Mouse (Mus musculus) liver, embryonic 15.5 days (tissue): ENCODE results near the gene Hs3st3b1. TPM values are rescaled to one million over a fixed set of nuclear protein-coding genes. Genes with fewer than 3 reads are reported as not detected.

ENCODE experiments used
- ATAC-seq: fragments of 200-750 bp; cut with Nextera tagmentation; 2 replicates; pipeline ENCODE4 v1.8.0; 2017; ENCODE audit warnings: moderate number of reproducible peaks, mild to moderate bottlenecking, moderate library complexity; ENCODE audit not compliant: insufficient read depth
- H3K27ac ChIP-seq: fragments of 300-500 bp; sonication (generic); replicated peaks from 2 replicates; pipeline ENCODE4 v1.5.1; 2015; ENCODE audit warnings: mild to moderate bottlenecking, inconsistent platforms
- H3K27me3 ChIP-seq: fragments of 300-500 bp; sonication (generic); 2 replicates; pipeline ENCODE4 v1.6.1; 2015; ENCODE audit warnings: mild to moderate bottlenecking, inconsistent platforms
- H3K36me3 ChIP-seq: fragments of 300-500 bp; sonication (generic); replicated peaks from 2 replicates; pipeline ENCODE4 v1.6.1; 2015; ENCODE audit warnings: moderate library complexity, mild to moderate bottlenecking, inconsistent platforms
- H3K4me1 ChIP-seq: fragments of 300-500 bp; sonication (generic); replicated peaks from 2 replicates; pipeline ENCODE4 v1.6.1; 2015; ENCODE audit warnings: inconsistent platforms
- H3K4me2 ChIP-seq: fragments of 300-500 bp; sonication (generic); 2 replicates; pipeline ENCODE4 v1.6.1; 2015; ENCODE audit warnings: moderate library complexity, mild to moderate bottlenecking, inconsistent platforms
- H3K4me3 ChIP-seq: fragments of 300-500 bp; sonication (generic); replicated peaks from 2 replicates; pipeline ENCODE4 v1.5.1; 2015; ENCODE audit warnings: mild to moderate bottlenecking, inconsistent platforms
- H3K9ac ChIP-seq: fragments of 300-500 bp; sonication (generic); 2 replicates; pipeline ENCODE4 v1.6.1; 2015; ENCODE audit warnings: moderate library complexity, mild to moderate bottlenecking, inconsistent platforms
- H3K9me3 ChIP-seq: fragments of 300-500 bp; sonication (generic); replicated peaks from 2 replicates; pipeline ENCODE4 v1.6.1; 2016; ENCODE audit warnings: inconsistent platforms
- WGBS: fragments of 180-500 bp; shearing (Covaris S2); methylation state at CpG from one replicate; pipeline ENCODE4 v1.1.7; 2015; ENCODE audit warnings: mixed read lengths; ENCODE audit not compliant: insufficient replicate concordance; 5-methylcytosine and 5-hydroxymethylcytosine counted together
- polyA plus RNA-seq: library from polyadenylated mRNA; unstranded; fragments of >200 nt; fragmentation: Nextera tagmentation; extraction: Ambion mirVana; gene quantifications from 2 replicates; pipeline ENCODE4 v1.2.1, GENCODE M21; 2015

The Hs3st3b1 gene
- polyA plus RNA-seq = 13.4 and 14.6 TPM in 2 replicates

- H3K4me3 ChIP-seq = peak within 1 kb of the TSS; percentile 60
- peak within 1 kb of the TSS; percentile 61 for H3K4me2 ChIP-seq
- peaks cover 99% of the 10 kb centered on the region for H3K27me3 ChIP-seq
- H3K9ac ChIP-seq = peak within 1 kb of the TSS; percentile 54
- ATAC-seq = peak; percentile 84
- under 1% methylated on average over 43 of the region's 43 CpGs for WGBS
- H3K36me3 ChIP-seq = no peaks in the 10 kb centered on the region
- no peaks in the 10 kb centered on the region for H3K9me3 ChIP-seq
- H3K4me1 ChIP-seq = peaks cover 24% of the 10 kb centered on the region; the same call in 1 of the 2 replicates
- peak within 1 kb of the TSS; percentile 33; the same call in 1 of the 2 replicates for H3K27ac ChIP-seq
These were observed at the start of gene Hs3st3b1 for GRCm38 (mm10) chr11:63922091-63922621. Hs3st3b1 (minus strand) TSS chr11:63922290.

GRCm38 (mm10) chr11:63971462-63971861 is 49.4 kb upstream of the Hs3st3b1 start:
- no peak overlapping the region for H3K4me2 ChIP-seq
- peaks cover 38% of the 10 kb centered on the region for H3K4me1 ChIP-seq
- H3K4me3 ChIP-seq = no peak overlapping the region
- H3K9me3 ChIP-seq = no peaks in the 10 kb centered on the region
- 0 out of 2 replicates have a peak, but pooled peaks cover 5% of the 10 kb centered on the region for H3K36me3 ChIP-seq
- no peak overlapping the region for H3K27ac ChIP-seq
- H3K9ac ChIP-seq = no peak overlapping the region
- H3K27me3 ChIP-seq = no peaks in the 10 kb centered on the region
- 73% methylated on average over 9 of the region's 9 CpGs for WGBS
- ATAC-seq = no peak

- no peak overlapping the region for H3K27ac ChIP-seq
- H3K9ac ChIP-seq = no peak overlapping the region
- H3K4me3 ChIP-seq = no peak overlapping the region
- 81% methylated on average over 6 of the region's 6 CpGs for WGBS
- peaks cover 43% of the 10 kb centered on the region for H3K4me1 ChIP-seq
- H3K36me3 ChIP-seq = 0 out of 2 replicates have a peak, but pooled peaks cover 4% of the 10 kb centered on the region
- ATAC-seq = no peak
- H3K4me2 ChIP-seq = no peak overlapping the region
- no peaks in the 10 kb centered on the region for H3K9me3 ChIP-seq
- H3K27me3 ChIP-seq = no peaks in the 10 kb centered on the region
These were observed 48.7 kb upstream of the Hs3st3b1 start for GRCm38 (mm10) chr11:63970818-63971217.

- peak; percentile 51; the same call in 1 of the 2 replicates for ATAC-seq
- 56% methylated on average over 11 of the region's 11 CpGs for WGBS
- peak overlapping the region; percentile 15; the same call in 1 of the 2 replicates for H3K4me2 ChIP-seq
- peaks cover 48% of the 10 kb centered on the region for H3K4me1 ChIP-seq
- no peaks in the 10 kb centered on the region for H3K9me3 ChIP-seq
- peak overlapping the region; percentile 65 for H3K27ac ChIP-seq
- H3K4me3 ChIP-seq = no peak overlapping the region
- no peak overlapping the region for H3K9ac ChIP-seq
- no peaks in the 10 kb centered on the region for H3K36me3 ChIP-seq
- H3K27me3 ChIP-seq = no peaks in the 10 kb centered on the region
These were observed 47.3 kb upstream of the Hs3st3b1 start for GRCm38 (mm10) chr11:63969205-63969910.

- Histone ChIP-seq H3K4me2 (peak overlapping the region; percentile 15; the same call in 1 of the 2 replicates), H3K4me1 (peaks cover 48% of the 10 kb centered on the region), H3K27me3 (no peaks in the 10 kb centered on the region), H3K9ac (no peak overlapping the region), H3K27ac (peak overlapping the region; percentile 65), H3K9me3 (no peaks in the 10 kb centered on the region), H3K36me3 (no peaks in the 10 kb centered on the region), H3K4me3 (no peak overlapping the region)
- ATAC-seq = peak; percentile 56
- WGBS = 18% methylated on average over 3 of the region's 3 CpGs
These were observed 46.4 kb upstream of the Hs3st3b1 start for GRCm38 (mm10) chr11:63968388-63969035.

- no peaks in the 10 kb centered on the region for H3K36me3 ChIP-seq
- no peak overlapping the region for H3K4me2 ChIP-seq
- no peaks in the 10 kb centered on the region for H3K9me3 ChIP-seq
- H3K9ac ChIP-seq = no peak overlapping the region
- H3K27me3 ChIP-seq = no peaks in the 10 kb centered on the region
- H3K4me3 ChIP-seq = no peak overlapping the region
- 68% methylated on average over 9 of the region's 9 CpGs for WGBS
- peak; percentile 32; the same call in 1 of the 2 replicates for ATAC-seq
- H3K27ac ChIP-seq = peak overlapping the region; percentile 65
- H3K4me1 ChIP-seq = peaks cover 48% of the 10 kb centered on the region
These were observed 45.7 kb upstream of the Hs3st3b1 start for GRCm38 (mm10) chr11:63967641-63968387.

- peaks cover 43% of the 10 kb centered on the region for H3K4me1 ChIP-seq
- no peak for ATAC-seq
- H3K4me2 ChIP-seq = no peak overlapping the region
- no peaks in the 10 kb centered on the region for H3K9me3 ChIP-seq
- no peak overlapping the region for H3K9ac ChIP-seq
- H3K27me3 ChIP-seq = no peaks in the 10 kb centered on the region
- no peak overlapping the region for H3K4me3 ChIP-seq
- WGBS = 57% methylated on average over 5 of the region's 5 CpGs
- no peak overlapping the region for H3K27ac ChIP-seq
- no peaks in the 10 kb centered on the region for H3K36me3 ChIP-seq
These were observed 43.3 kb upstream of the Hs3st3b1 start for GRCm38 (mm10) chr11:63965437-63965836.

GRCm38 (mm10) chr11:63957207-63957606 is 35.1 kb upstream of the Hs3st3b1 start:
- Histone ChIP-seq H3K36me3 (no peaks in the 10 kb centered on the region), H3K4me2 (no peak overlapping the region), H3K27ac (no peak overlapping the region), H3K4me3 (no peak overlapping the region), H3K27me3 (no peaks in the 10 kb centered on the region; the same call in 1 of the 2 replicates), H3K4me1 (peaks cover 10% of the 10 kb centered on the region), H3K9ac (no peak overlapping the region), H3K9me3 (no peaks in the 10 kb centered on the region)
- peak; percentile 52 for ATAC-seq
- 50% methylated on average over 4 of the region's 4 CpGs for WGBS

GRCm38 (mm10) chr11:63956748-63957147 is 34.7 kb upstream of the Hs3st3b1 start:
- WGBS = 36% methylated on average over 7 of the region's 7 CpGs
- H3K27ac ChIP-seq = no peak overlapping the region
- no peak for ATAC-seq
- H3K4me2 ChIP-seq = no peak overlapping the region
- peaks cover 14% of the 10 kb centered on the region for H3K4me1 ChIP-seq
- no peaks in the 10 kb centered on the region; the same call in 1 of the 2 replicates for H3K27me3 ChIP-seq
- H3K36me3 ChIP-seq = no peaks in the 10 kb centered on the region
- no peak overlapping the region for H3K4me3 ChIP-seq
- H3K9me3 ChIP-seq = no peaks in the 10 kb centered on the region
- no peak overlapping the region for H3K9ac ChIP-seq

- no peak overlapping the region for H3K9ac ChIP-seq
- no peaks in the 10 kb centered on the region for H3K36me3 ChIP-seq
- H3K9me3 ChIP-seq = no peaks in the 10 kb centered on the region
- WGBS = 61% methylated on average over 2 of the region's 2 CpGs
- no peak overlapping the region for H3K4me3 ChIP-seq
- peaks cover 15% of the 10 kb centered on the region for H3K4me1 ChIP-seq
- no peak overlapping the region for H3K4me2 ChIP-seq
- H3K27me3 ChIP-seq = peaks cover 4% of the 10 kb centered on the region
- ATAC-seq = no peak
- H3K27ac ChIP-seq = no peak overlapping the region
These were observed 31.8 kb upstream of the Hs3st3b1 start for GRCm38 (mm10) chr11:63953887-63954286.
